Mouse (Mus musculus) kidney, adult 9 months (tissue): Measurements from ENCODE around the gene Rasal1.
A peak's percentile ranks its signal among the peaks of the same experiment; 100 is the strongest.

Experiments used
- DNase-seq: peaks from one replicate; pipeline ENCODE4 v3.0.0; 2022

Rasal1 gene

DNA sequence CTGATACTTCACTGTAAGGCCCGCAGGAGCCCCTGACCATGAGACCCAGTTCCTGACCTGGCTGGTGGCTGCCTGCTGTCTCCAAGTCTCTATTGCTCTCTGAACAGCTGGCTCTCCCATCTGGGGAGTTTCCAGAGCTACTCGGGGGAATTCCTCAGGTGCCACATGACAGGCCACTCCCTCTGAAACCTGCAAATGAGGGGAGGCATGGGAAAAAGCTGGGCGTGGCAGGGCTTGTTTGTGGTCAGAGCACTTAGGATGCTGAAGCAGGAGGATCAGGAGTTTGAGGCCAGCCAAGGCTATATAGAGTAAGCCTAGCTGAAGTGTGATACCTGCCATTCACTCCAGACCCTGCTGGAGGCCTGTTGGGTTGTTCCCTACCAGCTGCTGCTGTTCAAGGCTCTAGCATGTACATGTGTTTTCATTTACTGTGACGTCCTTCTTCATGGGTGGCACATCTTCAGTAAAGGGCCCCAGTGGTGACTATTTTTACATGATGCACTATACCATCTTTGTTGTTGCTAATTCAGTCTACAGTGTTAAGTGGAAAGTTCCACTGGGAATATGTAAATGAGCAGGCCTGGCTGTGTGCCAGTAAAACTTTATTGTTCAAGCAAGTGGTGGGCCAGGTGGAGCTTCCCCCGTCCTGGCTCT is 26.3 kb upstream of the Rasal1 start:
- peak; percentile 51 for DNase-seq

DNA sequence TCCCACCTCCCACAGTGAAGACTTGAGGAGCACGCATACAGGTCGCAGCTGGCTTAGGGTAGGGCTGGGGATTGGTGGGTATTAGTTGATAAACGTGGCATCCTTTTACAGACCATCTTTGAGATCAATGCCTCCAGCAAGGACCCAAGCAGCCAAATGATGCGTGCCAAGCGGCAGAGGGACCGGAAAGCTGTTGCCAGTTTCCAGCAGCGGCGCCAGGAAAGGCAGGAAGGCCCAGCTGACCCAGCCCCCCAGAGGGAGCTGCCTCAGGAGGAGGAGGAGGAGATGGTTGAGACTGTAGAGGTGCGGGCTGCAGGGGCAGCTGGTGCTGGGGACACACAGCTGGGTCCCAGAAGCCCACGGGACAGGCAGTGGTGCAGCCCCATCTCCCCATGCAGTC is 24.2 kb upstream of the Rasal1 start:
- no peak for DNase-seq

DNA sequence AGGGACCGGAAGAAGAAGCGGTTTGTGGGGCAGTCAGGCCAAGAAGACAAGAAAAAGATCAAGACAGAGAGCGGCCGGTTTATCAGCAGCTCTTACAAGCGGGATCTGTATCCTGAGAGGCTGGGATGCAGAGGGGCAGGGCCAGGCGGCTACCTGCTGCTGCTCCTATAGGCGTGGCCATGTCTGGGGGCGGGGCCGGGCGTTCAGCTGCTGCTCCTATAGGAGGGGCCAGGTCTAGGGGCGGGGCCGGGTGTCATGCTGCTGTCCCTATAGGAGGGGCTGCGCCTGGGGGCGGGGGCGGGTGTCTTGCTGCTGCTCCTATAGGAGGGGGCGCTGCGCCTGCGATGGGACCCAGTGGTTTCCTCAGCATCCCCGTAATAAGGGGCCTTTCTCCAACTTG is 22.2 kb upstream of the Rasal1 start:
- DNase-seq, result no peak

DNA sequence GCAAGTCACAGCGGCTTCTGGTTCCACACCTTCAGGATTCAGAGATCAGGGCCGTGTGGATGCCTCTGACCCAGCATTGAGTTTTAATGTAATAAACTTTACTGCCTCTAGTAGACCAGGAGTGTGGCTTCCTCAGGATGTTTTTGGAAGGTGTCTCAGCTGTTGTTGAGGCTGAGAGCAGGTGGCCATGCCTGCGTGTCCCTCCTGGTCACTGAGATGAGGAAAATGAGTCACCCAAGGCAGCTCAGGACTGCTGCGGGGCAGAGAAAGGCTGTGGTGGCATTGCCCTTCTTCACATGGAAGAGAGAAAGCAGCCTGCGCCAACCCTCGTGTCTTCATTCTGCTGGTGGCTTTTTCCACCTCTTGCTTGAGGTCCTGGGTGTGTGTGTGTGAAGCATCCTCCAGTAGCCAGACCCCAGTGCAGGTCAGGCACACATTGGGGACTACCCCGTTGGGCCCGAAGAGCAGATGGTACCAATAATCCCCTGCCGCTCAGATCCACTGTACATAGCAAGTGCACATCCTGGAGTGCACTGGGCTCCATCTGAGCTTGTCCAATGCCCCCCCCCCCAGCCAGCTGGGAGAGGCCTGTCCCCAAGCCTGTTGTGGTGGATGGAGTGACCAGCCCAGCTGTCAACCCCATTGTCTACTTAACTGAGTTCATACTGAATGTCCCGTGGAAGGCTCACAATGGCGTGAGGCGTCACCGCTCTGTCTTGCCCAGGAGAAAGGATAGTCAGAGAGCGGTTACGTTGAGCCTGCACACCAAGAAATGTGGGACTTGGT is 20.9 kb upstream of the Rasal1 start:
- DNase-seq, result no peak

DNA sequence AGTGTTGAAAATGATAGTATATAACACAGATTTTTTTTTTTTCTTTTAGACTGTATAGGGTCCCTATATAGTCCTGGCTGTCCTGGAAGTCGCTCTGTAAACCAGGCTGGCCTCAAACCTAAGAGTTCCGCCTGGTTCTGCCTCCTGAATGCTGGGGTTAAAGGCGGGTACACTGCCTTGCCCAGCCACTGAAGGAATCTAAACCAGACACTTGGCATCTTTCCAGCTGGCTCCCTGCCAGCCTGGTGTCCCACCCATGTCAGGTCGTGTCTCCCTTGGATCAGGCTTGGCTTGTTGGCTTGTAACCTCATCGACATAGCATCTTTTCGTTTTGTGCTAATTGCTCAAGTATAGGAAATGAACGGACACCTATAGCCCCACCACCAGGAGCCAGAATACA is 20.0 kb upstream of the Rasal1 start:
- DNase-seq, result peak; percentile 36

DNA sequence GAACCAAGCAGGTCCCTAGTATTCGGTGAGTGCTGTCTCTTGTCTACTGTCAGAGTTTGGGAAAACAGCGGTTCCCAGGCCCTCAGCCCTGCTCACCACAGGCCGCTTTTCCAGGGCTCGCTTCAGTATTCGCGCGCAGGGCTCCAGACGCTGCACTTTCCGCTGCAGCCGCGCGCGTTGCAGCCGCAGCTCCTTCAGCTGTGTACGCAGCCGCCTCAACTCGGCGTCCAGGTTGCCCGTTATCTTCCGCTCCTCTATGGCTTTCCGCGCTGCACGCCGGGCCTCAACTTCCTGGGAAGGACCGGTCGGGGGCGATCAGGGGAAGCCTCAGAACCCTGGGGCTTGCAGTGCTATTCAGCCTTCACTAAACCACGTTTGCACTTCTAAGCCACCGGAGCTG is 17.5 kb upstream of the Rasal1 start:
- no peak for DNase-seq

DNA sequence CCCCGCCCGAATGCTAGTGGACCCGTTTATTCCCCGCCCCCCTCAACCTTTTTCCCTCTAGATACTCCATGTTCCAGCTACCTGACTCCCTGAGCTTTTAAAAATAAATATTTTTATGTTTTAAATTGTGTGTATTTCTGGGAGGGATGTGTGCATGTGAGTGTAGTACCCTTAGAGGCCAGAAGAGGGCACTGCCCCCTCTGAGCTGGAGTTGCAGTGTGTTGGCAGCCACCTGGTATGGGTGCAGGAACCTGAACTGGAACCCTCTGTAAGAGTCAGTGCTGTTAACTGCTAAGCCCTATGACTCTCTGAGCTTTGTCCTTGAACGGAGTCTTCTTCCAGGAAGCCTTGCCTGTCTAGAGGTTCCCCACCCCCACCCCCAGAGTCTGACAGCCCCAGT is 16.7 kb upstream of the Rasal1 start:
- DNase-seq, result no peak

DNA sequence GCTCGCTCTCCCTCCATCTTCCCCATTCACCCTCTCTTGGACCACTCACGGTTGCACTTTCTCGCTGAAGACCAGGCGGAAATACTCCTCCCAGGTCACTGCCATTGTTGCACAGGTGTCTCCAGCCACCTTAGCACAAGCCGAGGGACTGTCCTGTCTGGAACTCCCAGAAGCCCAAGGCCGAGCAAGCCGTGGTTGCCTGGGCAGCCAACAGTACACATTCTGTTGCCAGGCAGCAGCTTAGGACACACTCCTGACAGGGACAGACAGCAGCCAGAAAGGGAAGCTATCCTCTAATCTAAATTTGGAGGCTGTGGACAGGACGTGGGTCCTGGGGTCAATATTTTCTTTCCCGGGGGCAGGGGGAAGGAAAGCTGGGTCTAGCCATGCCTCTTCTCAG is 14.5 kb upstream of the Rasal1 start, which contains the start of gene Cfap73:
TSS of gene Cfap73 (minus strand) at position 105 of the 400 bp plus-strand sequence.
- DNase-seq, result no peak

DNA sequence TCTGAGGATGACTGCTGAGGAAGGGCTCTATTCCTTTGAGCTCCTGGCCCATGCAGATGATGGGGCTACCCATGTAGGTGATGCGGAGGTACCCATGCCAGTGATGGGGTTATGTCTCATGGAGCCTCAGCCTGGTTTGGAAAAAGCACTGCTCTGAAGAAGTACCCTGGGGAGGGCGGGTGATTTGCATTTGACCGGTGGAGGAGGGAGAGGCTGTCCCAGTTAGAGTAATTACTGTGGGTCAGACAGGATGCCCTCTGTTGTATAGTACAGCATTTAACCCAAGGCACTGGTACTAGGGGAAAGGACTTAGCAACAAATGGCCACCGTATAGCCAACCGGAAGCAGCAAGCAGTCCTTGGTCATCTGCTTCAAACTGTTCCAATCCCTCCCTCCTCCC is 13.8 kb upstream of the Rasal1 start:
- DNase-seq, result no peak

DNA sequence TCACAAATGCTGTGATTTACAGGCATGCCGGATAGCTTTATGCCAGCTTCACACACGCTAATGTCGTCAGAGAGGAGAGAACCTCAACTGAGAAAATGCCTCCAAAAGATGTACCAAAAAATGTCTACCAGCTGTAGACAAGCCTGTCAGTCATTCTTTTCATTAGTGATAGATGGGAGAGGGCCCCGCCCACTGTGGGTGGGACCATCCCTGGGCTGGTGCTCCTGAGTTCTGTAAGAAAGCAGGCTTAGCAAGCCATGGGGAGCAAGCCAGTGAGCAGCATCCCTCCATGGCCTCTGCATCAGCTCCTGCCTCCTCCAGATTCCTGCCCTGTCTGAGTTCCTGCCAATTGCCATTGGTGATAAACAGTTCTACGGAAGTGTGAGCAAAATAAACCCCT is 13.0 kb upstream of the Rasal1 start:
- DNase-seq, result no peak

DNA sequence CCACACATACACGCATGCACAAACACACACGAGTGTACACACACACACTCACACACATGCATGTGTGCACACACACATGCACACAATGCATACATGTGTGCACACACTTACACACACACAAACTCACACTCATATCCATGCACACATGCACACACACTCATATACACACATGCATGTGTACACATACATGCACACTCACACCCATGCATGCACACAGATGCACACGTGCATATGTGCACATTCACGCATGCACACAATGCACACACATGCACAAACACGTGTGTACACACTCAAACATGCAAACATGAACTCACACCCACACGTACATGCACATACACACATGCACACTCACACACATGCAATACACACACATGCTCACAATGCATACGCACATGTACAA is 8.5 kb upstream of the Rasal1 start:
- DNase-seq, result no peak

DNA sequence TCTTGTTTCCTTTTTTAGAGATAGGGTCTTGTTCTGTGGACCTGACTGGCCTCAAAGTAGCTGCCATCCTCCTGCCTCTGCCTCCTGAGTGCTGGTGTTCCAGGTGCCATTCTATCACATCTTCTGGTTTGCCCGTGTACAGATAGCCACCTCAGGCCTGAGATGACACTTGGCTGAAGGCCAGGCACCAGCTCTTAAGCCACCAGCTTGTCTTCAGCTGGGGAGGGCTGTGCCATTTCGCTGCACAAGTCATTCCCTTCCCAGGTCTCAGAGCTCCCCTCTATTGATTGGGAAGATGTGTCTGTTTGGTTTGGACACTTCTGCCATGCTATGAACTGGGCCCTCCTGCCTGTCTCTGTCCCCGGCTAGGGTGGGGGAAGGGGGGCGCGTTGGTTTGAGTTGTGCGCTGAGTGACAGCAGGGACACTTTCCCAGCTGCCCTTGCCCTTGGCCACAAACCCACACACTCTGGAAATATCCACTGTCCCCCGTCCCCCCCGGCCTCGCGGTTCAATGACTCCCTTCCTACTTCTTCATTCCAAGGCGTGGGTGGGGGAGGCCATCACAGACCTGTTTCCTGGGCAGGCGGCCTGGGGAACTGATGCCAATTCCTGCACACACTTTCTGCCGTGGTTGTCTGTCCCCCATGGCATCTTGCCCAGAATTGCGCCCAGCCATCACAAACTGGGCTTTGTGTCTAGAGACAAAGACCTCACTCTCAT is 5.1 kb upstream of the Rasal1 start:
- DNase-seq, result peak; percentile 30

DNA sequence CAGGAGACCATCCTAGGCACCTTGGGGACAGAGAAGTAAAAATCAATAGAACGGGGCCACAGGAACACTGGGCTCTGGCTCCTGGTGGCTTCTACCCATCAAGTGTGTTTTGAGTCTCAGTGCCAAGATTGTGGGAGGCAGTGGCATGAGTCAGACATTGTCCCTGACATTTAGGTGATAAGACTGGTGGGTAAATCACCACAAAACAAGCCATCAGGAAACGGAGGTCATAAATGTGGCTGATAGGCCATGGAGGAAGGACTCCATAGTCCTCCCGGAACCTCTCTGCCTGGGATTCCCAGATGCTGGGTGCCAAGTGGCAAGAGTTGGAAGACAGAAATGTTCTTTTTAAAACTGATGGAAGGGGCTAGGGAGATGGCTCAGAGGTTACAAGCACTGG is 4.4 kb upstream of the Rasal1 start:
- no peak for DNase-seq

DNA sequence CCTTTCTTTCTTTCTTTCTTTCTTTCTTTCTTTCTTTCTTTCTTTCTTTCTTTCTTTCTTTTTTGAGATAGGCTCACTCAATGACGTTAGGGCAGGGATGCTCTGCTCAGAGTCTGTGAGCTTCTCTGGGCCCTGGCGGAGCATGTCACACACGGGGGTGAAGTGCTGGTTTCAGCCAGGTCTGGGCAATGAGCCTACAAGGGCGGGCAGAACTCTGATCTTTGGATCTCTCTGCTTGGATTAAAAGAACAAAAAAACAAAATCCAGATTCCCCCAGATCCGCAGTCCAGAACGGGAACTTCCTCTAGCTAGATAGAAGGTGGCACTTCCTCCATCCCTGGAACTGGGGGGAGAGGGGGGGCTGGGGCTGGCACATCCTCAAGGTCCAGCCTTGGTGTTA is 2.8 kb upstream of the Rasal1 start:
- peak; percentile 78 for DNase-seq

DNA sequence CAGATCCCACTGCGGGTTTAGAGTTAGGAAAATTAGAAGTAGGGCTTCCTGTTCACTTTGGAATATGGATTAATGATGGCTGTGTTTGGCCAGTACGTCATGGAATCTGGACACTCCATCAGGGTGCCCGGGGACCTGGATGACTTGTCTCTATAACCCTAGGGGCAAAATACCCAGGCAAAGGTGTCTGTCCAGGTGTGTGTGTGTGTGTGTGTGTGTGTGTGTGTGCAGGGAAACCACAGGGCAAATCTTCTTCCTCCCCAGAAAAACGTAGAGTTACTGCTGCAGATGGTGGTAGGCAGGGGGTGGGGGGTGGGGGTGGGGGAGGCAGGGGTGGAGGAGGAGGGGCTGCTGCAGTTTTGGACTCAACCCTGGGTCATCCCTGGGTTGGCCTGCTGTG is 1.3 kb upstream of the Rasal1 start:
- DNase-seq, result no peak

DNA sequence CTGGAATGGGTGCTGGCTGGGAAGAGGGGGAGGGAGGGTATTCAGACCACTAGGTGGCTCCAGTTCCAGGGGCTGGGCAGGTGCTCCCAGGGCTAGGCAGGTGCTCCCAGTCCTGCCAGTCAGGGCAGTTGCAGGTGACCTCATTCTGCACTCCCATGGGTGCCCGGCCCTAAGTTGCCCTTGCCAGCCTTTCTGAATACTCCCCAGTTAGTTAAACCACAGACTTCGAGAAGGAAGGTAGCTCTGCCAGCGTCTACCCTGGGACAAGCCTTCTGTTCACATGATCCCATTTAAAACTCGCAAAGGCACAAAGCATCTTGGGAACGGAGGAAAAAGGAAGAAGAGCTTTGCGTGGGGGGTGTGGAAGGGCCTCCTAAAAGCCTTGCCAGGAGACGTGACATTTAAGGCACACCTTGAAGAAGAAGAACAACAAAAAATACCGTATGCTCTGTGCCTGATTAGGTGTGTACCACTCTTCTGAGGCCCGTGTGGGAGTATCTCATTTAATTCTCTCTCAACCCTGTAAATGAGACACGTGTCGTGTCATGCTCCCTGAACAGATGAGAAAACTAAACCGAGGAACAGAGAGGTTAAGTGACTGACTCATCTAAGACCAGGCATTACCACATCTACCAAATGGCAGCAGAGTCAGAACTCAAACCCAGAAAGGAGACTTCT is 659 bp upstream of the Rasal1 start:
- DNase-seq, result peak; percentile 24

DNA sequence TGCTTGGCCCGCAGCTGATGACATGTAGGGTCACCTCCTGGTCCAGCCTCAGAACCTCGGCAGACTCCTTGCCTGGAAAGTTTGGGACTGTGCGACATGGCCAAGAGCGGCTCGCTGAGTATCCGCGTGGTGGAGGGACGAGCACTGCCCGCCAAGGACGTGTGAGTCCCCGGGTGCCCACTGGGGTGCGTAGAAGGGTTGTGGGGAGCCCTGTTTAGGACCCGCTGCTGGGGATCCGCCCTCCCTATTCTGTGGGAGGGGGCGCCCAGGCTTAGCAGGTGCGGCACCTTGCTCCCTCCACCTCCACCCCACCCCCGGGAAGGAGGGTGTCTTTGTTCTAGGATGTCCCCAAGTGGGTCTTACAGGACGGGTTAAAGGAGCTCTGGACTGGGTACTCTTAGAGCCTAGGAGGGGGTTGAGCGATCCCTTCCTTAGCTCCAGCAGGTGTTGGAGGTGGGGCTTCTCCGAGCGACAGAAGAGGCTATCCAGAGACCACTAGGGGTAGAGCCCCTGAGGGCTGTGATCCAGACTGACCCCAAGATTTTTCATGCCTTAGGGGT is 842 bp downstream of the Rasal1 start:
- no peak for DNase-seq

DNA sequence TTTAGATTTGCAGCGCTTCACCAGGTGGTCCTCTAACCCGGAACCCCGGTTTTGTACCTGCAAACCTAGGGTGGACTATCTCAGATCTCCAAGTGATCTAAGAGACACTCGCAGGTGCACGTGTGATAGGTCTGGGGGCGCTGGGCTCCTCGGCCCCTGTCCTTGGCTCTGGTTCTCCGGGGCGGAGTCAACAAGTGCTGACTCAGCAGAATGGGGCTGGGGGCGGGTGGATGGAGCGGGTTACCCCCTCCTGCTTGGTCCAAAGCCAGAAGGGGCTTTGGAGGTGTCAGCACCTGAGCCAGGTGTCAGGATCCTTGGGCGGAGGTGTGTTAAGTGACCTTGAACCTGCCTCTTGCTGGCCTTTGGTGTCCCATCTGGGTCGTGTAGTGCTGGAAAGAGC is 1.3 kb downstream of the Rasal1 start:
- no peak for DNase-seq

DNA sequence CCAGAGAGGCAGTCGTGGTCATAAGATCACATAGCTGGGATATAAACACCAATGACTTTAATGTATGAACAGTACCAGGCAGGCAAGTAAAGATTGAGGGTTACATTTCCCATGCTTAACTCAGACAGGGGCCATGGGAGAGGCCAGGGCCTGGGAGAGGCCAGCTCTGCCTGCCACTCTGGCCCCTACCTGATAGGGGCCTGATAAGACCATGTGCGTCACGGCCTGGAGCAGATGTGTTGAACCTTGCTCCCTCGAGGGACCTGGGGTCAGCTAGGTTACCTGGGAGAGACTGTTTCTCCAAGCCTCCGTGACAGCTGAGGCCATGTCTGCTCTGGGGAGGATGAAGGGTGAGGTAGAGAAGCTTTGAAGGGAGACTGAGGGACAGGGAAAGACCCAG is 2.6 kb downstream of the Rasal1 start:
- DNase-seq, result no peak

DNA sequence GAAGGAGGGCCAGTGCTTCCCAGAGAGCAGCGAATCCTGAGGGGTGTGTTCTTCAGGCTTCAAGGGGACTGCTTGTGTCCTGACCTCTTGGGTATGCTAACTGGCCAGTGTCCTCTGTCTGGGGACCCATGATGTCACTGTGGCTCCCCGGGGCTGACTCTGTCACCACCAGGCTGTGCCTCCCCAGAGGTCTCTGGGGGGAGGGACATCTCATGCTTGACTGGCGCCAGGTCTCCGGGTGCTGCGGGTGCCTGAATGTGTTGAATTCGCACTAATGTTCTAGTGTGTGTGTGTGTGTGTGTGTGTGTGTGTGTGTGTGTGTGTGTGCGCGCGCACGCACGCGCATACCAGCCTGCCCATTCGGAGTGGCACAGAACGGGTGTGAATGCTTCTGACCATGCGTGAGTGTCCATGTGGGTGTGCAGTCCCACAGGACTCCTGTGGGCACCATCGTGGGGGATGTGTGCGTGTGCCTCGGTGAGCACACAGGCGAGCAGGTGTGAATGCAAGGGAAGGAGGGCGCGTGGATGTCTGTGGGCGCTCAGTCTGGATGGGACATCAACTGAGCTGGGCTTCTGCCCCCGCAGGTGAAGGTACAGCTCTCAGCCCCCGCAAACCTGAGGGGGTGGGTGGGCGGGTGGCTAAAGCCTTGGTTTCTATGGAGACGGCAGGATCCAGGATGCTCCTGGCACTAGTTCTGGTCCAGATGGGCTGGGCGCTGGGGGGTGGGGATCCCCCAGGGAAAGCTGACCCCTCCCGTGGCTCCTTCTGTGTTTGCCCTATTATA is 4.5 kb downstream of the Rasal1 start:
- no peak for DNase-seq

DNA sequence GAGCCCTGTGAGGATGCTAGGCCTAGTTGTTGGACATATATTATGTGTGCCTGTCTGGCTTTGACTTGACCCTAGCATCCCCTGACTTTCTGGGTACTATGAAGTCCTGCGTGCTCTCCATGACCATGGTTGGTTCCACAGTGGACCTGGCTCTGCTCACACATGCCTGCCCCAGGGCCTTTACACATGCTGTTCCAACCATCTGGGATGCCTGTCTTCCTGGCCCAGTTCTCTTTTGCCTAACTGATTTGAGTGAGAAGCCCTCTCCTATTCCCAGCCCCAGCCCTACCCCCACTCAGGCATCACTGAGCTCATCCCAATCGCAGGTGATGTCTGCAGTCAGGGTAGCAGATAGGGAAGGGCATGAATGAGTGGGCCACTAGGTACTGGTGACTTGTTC is 5.3 kb downstream of the Rasal1 start:
- DNase-seq, result no peak

DNA sequence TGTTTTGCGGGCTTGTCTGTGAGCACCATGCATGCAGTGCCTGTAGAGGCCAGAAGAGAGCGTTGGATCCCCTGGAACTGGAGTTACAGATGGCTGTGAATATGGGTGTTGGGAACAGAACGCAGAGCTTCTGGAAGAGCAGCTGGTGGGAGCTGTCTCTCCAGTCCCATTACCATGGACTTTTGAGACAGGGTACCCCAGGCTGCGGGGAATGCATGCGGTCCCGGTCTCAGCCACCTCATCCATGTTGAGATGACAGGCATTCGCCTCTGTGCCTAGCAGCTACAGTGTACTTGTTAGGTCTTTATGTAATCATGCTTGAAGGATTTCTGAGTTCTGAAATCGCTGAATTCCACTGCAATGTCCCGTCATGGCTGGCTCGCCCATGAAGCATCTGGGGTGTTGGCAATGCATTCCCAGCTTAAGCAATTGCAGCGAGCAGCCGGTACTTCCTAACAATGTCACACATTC is 7.7 kb downstream of the Rasal1 start:
- no peak for DNase-seq
